Mouse (Mus musculus): ENCODE results near the gene Plcb4. TPM values are rescaled to one million over a fixed set of nuclear protein-coding genes. Genes with fewer than 3 reads are reported as not detected.

The Plcb4 gene
- polyA plus RNA-seq, 1 experiment from 2014 or later = 12.4 TPM

- 94% methylated on average over 2 of the region's 2 CpGs for WGBS
- DNase-seq (ENCODE audit: low spot score) = no peak
Observed at GRCm38 (mm10) chr2:135641636-135642035, 17.2 kb upstream of the Plcb4 start.

GRCm38 (mm10) chr2:135646226-135646625 lies 12.6 kb upstream of the Plcb4 start:
- no peak for DNase-seq (ENCODE audit: low spot score)
- 79% methylated on average over 3 of the region's 3 CpGs for WGBS
- Histone ChIP-seq H3K9me3 (ENCODE audit: control insufficient read depth, low read length) (no peaks in the 10 kb centered on the region), H3K4me2 (ENCODE audit: low read depth, severe bottlenecking) (no peak overlapping the region), H3K27ac (replicated peaks; ENCODE audit: low read depth, low read length) (no peak overlapping the region), H3K36me3 (ENCODE audit: control insufficient read depth, insufficient read depth, low read length) (no peaks in the 10 kb centered on the region), H3K4me3 (ENCODE audit: low read depth, low read length) (no peak overlapping the region), H3K4me1 (ENCODE audit: control insufficient read depth, insufficient read depth, low read length) (no peaks in the 10 kb centered on the region), H3K9ac (ENCODE audit: low read length) (no peak overlapping the region), H3K27me3 (ENCODE audit: control insufficient read depth, insufficient read depth, low read length) (no peaks in the 10 kb centered on the region)
- no peak for ATAC-seq (ENCODE audit: insufficient number of reproducible peaks, low FRiP score, low TSS enrichment, low read depth)

More at GRCm38 (mm10) chr2:135641636-135642035, 17.2 kb upstream of the Plcb4 start:
- H3K9me3 ChIP-seq (ENCODE audit: control insufficient read depth, low read length) = no peaks in the 10 kb centered on the region
- H3K27ac ChIP-seq (replicated peaks; ENCODE audit: low read depth, low read length) = no peak overlapping the region
- ATAC-seq (ENCODE audit: insufficient number of reproducible peaks, low FRiP score, low TSS enrichment, low read depth) = no peak
- H3K36me3 ChIP-seq (ENCODE audit: control insufficient read depth, insufficient read depth, low read length) = no peaks in the 10 kb centered on the region
- no peaks in the 10 kb centered on the region for H3K27me3 ChIP-seq (ENCODE audit: control insufficient read depth, insufficient read depth, low read length)
- H3K4me3 ChIP-seq (ENCODE audit: low read depth, low read length) = no peak overlapping the region
- no peak overlapping the region for H3K9ac ChIP-seq (ENCODE audit: low read length)
- no peaks in the 10 kb centered on the region for H3K4me1 ChIP-seq (ENCODE audit: control insufficient read depth, insufficient read depth, low read length)
- no peak overlapping the region for H3K4me2 ChIP-seq (ENCODE audit: low read depth, severe bottlenecking)

GRCm38 (mm10) chr2:135646654-135647053 lies 12.2 kb upstream of the Plcb4 start:
- no peaks in the 10 kb centered on the region for H3K4me1 ChIP-seq (ENCODE audit: control insufficient read depth, insufficient read depth, low read length)
- no peaks in the 10 kb centered on the region for H3K27me3 ChIP-seq (ENCODE audit: control insufficient read depth, insufficient read depth, low read length)
- DNase-seq (ENCODE audit: low spot score) (no peak), ATAC-seq (ENCODE audit: insufficient number of reproducible peaks, low FRiP score, low TSS enrichment, low read depth) (no peak)
- no peak overlapping the region for H3K4me3 ChIP-seq (ENCODE audit: low read depth, low read length)
- no peaks in the 10 kb centered on the region for H3K9me3 ChIP-seq (ENCODE audit: control insufficient read depth, low read length)
- H3K27ac ChIP-seq (replicated peaks; ENCODE audit: low read depth, low read length) = no peak overlapping the region
- H3K9ac ChIP-seq (ENCODE audit: low read length) = no peak overlapping the region
- no peaks in the 10 kb centered on the region for H3K36me3 ChIP-seq (ENCODE audit: control insufficient read depth, insufficient read depth, low read length)
- H3K4me2 ChIP-seq (ENCODE audit: low read depth, severe bottlenecking) = no peak overlapping the region
- 90% methylated on average over 6 of the region's 6 CpGs for WGBS

GRCm38 (mm10) chr2:135647985-135648384 lies 10.8 kb upstream of the Plcb4 start:
- no peak overlapping the region for H3K27ac ChIP-seq (replicated peaks; ENCODE audit: low read depth, low read length)
- no peak overlapping the region for H3K9ac ChIP-seq (ENCODE audit: low read length)
- H3K4me3 ChIP-seq (ENCODE audit: low read depth, low read length) = no peak overlapping the region
- DNase-seq (ENCODE audit: low spot score) (no peak), ATAC-seq (ENCODE audit: insufficient number of reproducible peaks, low FRiP score, low TSS enrichment, low read depth) (no peak)
- no peaks in the 10 kb centered on the region for H3K9me3 ChIP-seq (ENCODE audit: control insufficient read depth, low read length)
- H3K4me2 ChIP-seq (ENCODE audit: low read depth, severe bottlenecking) = no peak overlapping the region
- H3K27me3 ChIP-seq (ENCODE audit: control insufficient read depth, insufficient read depth, low read length) = no peaks in the 10 kb centered on the region
- no peaks in the 10 kb centered on the region for H3K36me3 ChIP-seq (ENCODE audit: control insufficient read depth, insufficient read depth, low read length)
- H3K4me1 ChIP-seq (ENCODE audit: control insufficient read depth, insufficient read depth, low read length) = no peaks in the 10 kb centered on the region
- 91% methylated on average over 4 of the region's 4 CpGs for WGBS

GRCm38 (mm10) chr2:135650885-135651284 lies 7.9 kb upstream of the Plcb4 start:
- H3K27ac ChIP-seq (replicated peaks; ENCODE audit: low read depth, low read length) = no peak overlapping the region
- H3K27me3 ChIP-seq (ENCODE audit: control insufficient read depth, insufficient read depth, low read length) = no peaks in the 10 kb centered on the region
- H3K9me3 ChIP-seq (ENCODE audit: control insufficient read depth, low read length) = no peaks in the 10 kb centered on the region
- no peaks in the 10 kb centered on the region for H3K36me3 ChIP-seq (ENCODE audit: control insufficient read depth, insufficient read depth, low read length)
- no peak overlapping the region for H3K9ac ChIP-seq (ENCODE audit: low read length)
- DNase-seq (ENCODE audit: low spot score) (no peak), ATAC-seq (ENCODE audit: insufficient number of reproducible peaks, low FRiP score, low TSS enrichment, low read depth) (no peak)
- no peaks in the 10 kb centered on the region for H3K4me1 ChIP-seq (ENCODE audit: control insufficient read depth, insufficient read depth, low read length)
- no peak overlapping the region for H3K4me2 ChIP-seq (ENCODE audit: low read depth, severe bottlenecking)
- no peak overlapping the region for H3K4me3 ChIP-seq (ENCODE audit: low read depth, low read length)
- 83% methylated on average over 3 of the region's 3 CpGs for WGBS

GRCm38 (mm10) chr2:135652040-135652439 lies 6.8 kb upstream of the Plcb4 start:
- DNase-seq (ENCODE audit: low spot score) (no peak), ATAC-seq (ENCODE audit: insufficient number of reproducible peaks, low FRiP score, low TSS enrichment, low read depth) (no peak)
- no peak overlapping the region for H3K9ac ChIP-seq (ENCODE audit: low read length)
- no peaks in the 10 kb centered on the region for H3K4me1 ChIP-seq (ENCODE audit: control insufficient read depth, insufficient read depth, low read length)
- H3K9me3 ChIP-seq (ENCODE audit: control insufficient read depth, low read length) = no peaks in the 10 kb centered on the region
- H3K27me3 ChIP-seq (ENCODE audit: control insufficient read depth, insufficient read depth, low read length) = no peaks in the 10 kb centered on the region
- no peaks in the 10 kb centered on the region for H3K36me3 ChIP-seq (ENCODE audit: control insufficient read depth, insufficient read depth, low read length)
- no peak overlapping the region for H3K4me3 ChIP-seq (ENCODE audit: low read depth, low read length)
- H3K4me2 ChIP-seq (ENCODE audit: low read depth, severe bottlenecking) = no peak overlapping the region
- WGBS = 83% methylated on average over 6 of the region's 6 CpGs
- H3K27ac ChIP-seq (replicated peaks; ENCODE audit: low read depth, low read length) = no peak overlapping the region

- no peak overlapping the region for H3K4me3 ChIP-seq (ENCODE audit: low read depth, low read length)
- H3K9me3 ChIP-seq (ENCODE audit: control insufficient read depth, low read length) = no peaks in the 10 kb centered on the region
- H3K27ac ChIP-seq (replicated peaks; ENCODE audit: low read depth, low read length) = no peak overlapping the region
- H3K4me1 ChIP-seq (ENCODE audit: control insufficient read depth, insufficient read depth, low read length) = no peaks in the 10 kb centered on the region
- H3K27me3 ChIP-seq (ENCODE audit: control insufficient read depth, insufficient read depth, low read length) = no peaks in the 10 kb centered on the region
- H3K36me3 ChIP-seq (ENCODE audit: control insufficient read depth, insufficient read depth, low read length) = no peaks in the 10 kb centered on the region
- DNase-seq (ENCODE audit: low spot score) (no peak), ATAC-seq (ENCODE audit: insufficient number of reproducible peaks, low FRiP score, low TSS enrichment, low read depth) (no peak)
- 92% methylated on average over 4 of the region's 4 CpGs for WGBS
- no peak overlapping the region for H3K4me2 ChIP-seq (ENCODE audit: low read depth, severe bottlenecking)
- no peak overlapping the region for H3K9ac ChIP-seq (ENCODE audit: low read length)
Observed at GRCm38 (mm10) chr2:135652451-135652850, 6.4 kb upstream of the Plcb4 start.

GRCm38 (mm10) chr2:135655948-135656347 lies 2.9 kb upstream of the Plcb4 start:
- no peak overlapping the region for H3K4me2 ChIP-seq (ENCODE audit: low read depth, severe bottlenecking)
- no peaks in the 10 kb centered on the region for H3K9me3 ChIP-seq (ENCODE audit: control insufficient read depth, low read length)
- no peaks in the 10 kb centered on the region for H3K36me3 ChIP-seq (ENCODE audit: control insufficient read depth, insufficient read depth, low read length)
- H3K27me3 ChIP-seq (ENCODE audit: control insufficient read depth, insufficient read depth, low read length) = no peaks in the 10 kb centered on the region
- H3K9ac ChIP-seq (ENCODE audit: low read length) = no peak overlapping the region
- H3K27ac ChIP-seq (replicated peaks; ENCODE audit: low read depth, low read length) = no peak overlapping the region
- WGBS = 96% methylated on average over 1 of the region's 1 CpGs
- DNase-seq (ENCODE audit: low spot score) (no peak), ATAC-seq (ENCODE audit: insufficient number of reproducible peaks, low FRiP score, low TSS enrichment, low read depth) (no peak)
- H3K4me1 ChIP-seq (ENCODE audit: control insufficient read depth, insufficient read depth, low read length) = no peaks in the 10 kb centered on the region
- H3K4me3 ChIP-seq (ENCODE audit: low read depth, low read length) = no peak overlapping the region

GRCm38 (mm10) chr2:135656586-135656985 lies 2.2 kb upstream of the Plcb4 start:
- WGBS = 77% methylated on average over 6 of the region's 6 CpGs
- Histone ChIP-seq H3K27ac (replicated peaks; ENCODE audit: low read depth, low read length) (no peak overlapping the region), H3K9ac (ENCODE audit: low read length) (no peak overlapping the region), H3K27me3 (ENCODE audit: control insufficient read depth, insufficient read depth, low read length) (no peaks in the 10 kb centered on the region), H3K4me3 (ENCODE audit: low read depth, low read length) (no peak overlapping the region), H3K36me3 (ENCODE audit: control insufficient read depth, insufficient read depth, low read length) (no peaks in the 10 kb centered on the region), H3K4me1 (ENCODE audit: control insufficient read depth, insufficient read depth, low read length) (no peaks in the 10 kb centered on the region), H3K9me3 (ENCODE audit: control insufficient read depth, low read length) (no peaks in the 10 kb centered on the region), H3K4me2 (ENCODE audit: low read depth, severe bottlenecking) (no peak overlapping the region)
- DNase-seq (ENCODE audit: low spot score) = no peak
- ATAC-seq (ENCODE audit: insufficient number of reproducible peaks, low FRiP score, low TSS enrichment, low read depth) = no peak
